ENCODE assay signal across 8 mouse cellular contexts in the genomic region with DNA sequence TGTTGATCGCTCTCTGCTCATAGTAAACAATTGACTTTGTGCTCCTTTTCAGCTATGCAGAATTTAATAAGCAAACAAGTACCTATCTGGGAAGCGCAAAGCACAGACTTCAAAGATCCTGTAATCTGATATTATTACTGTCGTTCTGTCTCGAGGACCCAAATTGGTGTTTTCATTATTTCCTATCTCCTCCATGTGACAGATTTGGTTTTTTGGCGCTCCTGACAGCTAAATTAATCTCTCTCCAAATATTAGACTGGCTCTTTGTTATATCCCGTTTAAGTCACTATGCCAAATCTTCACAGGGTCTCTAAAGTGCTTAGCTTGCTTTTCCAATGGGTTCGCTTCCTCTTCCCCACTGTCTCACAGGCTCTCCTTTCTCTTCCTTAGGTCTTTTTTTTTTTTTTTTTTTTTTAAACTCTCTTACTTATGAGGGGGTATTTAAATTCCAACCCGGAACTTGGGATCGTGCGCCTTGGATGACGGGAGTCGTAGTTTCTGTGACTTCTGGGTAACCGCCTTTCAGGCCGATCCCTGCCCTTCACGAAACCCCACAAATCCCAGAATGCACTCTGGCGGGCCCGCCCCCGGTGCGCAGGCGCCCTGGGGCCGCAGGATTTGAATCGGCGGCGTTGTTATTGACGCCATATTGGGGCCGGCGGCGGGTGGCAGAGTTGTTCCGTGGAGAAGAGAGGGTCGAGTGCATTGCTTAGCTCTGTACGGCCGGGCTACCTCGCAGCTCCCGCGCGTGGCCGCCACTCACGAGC. TPM values are rescaled to one million over a fixed set of nuclear protein-coding genes. Genes with fewer than 3 reads are reported as not detected.
DNase-seq lines count a peak whose midpoint lies in the region; ATAC-seq lines count a peak whose summit lies in the region.

No protein-coding gene starts in this region.

- H3K4me3 ChIP-seq in hindbrain, embryonic 15.5 days, result peak overlapping the region; percentile 75

- peak overlapping the region; percentile 95 for H3K27ac ChIP-seq in hindbrain, embryonic 15.5 days (replicated peaks)

- peak overlapping the region; percentile 70 for H3K4me2 ChIP-seq in hindbrain, embryonic 15.5 days

- peak overlapping the region; percentile 98 for H3K9ac ChIP-seq in hindbrain, embryonic 15.5 days

- ATAC-seq in hindbrain, embryonic 15.5 days (ENCODE audit: low FRiP score, low read depth), result peak; percentile 96

- no peaks in the 10 kb centered on the region for H3K36me3 ChIP-seq in hindbrain, embryonic 15.5 days

- H3K27me3 ChIP-seq in hindbrain, embryonic 15.5 days, result no peaks in the 10 kb centered on the region

- peak; percentile 94 for DNase-seq in T-cell, adult 2 months (ENCODE audit: low spot score)
- peak; percentile 96 to 97 for DNase-seq in cerebellum, postnatal 36 days
- peak; percentile 98 for DNase-seq in frontal cortex, postnatal 36 days (ENCODE audit: low spot score in 2 of 2)
- DNase-seq in left cerebral cortex, adult 11 months (ENCODE audit: low spot score), result peak; percentile 90
- peak; percentile 97 to 98 for DNase-seq in lung, postnatal 4 days
- peak; percentile 92 for DNase-seq in retina, postnatal 7 days (ENCODE audit: low read depth, low spot score)
- peak; percentile 91 for DNase-seq in urinary bladder, adult 2 months (ENCODE audit: low spot score)

- 3% methylated on average over 38 of the region's 38 CpGs for WGBS in hindbrain, embryonic 15.5 days

- peaks cover 29% of the 10 kb centered on the region for H3K4me1 ChIP-seq in hindbrain, embryonic 15.5 days (replicated peaks)

- H3K9me3 ChIP-seq in hindbrain, embryonic 15.5 days, result no peaks in the 10 kb centered on the region

RNA-seq across cellular contexts. Expression of a gene that starts 0.6 kb away (rescaled TPM):
- 89.8 and 94.8 TPM in 2 replicates for polyA plus RNA-seq in hindbrain, embryonic 15.5 days (2015; fragmentation: Nextera tagmentation; extraction: Ambion mirVana)
- polyA plus RNA-seq in urinary bladder, adult 2 months (2012; rRNA removed), result 50.6 and 55.6 TPM in 2 replicates

Comparison
In these comparisons a context has a peak if more than half of its experiments do, and no peak if none do; other contexts are left out.
1. Peak in every context shown above with its lines: DNase-seq, ATAC-seq, H3K4me3 ChIP-seq and H3K27ac ChIP-seq.